Mouse (Mus musculus) neural tube, embryonic 14.5 days (tissue): ENCODE results near the gene Ncoa7. TPM values are rescaled to one million over a fixed set of nuclear protein-coding genes. Genes with fewer than 3 reads are reported as not detected.
A peak's percentile ranks its signal among the peaks of the same experiment; 100 is the strongest.
"Not testable (repeated sequence)": the region's sequence is repeated elsewhere in the genome, so short reads cannot be mapped to it uniquely, and the experiment has no call there.

Experiments used
- ATAC-seq: fragments of 200-750 bp; cut with Nextera tagmentation; 2 replicates; pipeline ENCODE4 v1.8.0; 2017; ENCODE audit warnings: low read depth, mild to moderate bottlenecking, moderate TSS enrichment, moderate library complexity
- H3K27ac ChIP-seq: fragments of 300-500 bp; sonication (generic); 2 replicates; pipeline ENCODE4 v1.5.1; 2014; ENCODE audit warnings: low read depth, mild to moderate bottlenecking, control low read depth, low read length, moderate library complexity, mixed read lengths
- H3K27me3 ChIP-seq: fragments of 300-500 bp; sonication (generic); 2 replicates; pipeline ENCODE4 v1.6.1; 2014; ENCODE audit warnings: low read length; ENCODE audit not compliant: control insufficient read depth, insufficient read depth
- H3K36me3 ChIP-seq: fragments of 300-500 bp; sonication (generic); 2 replicates; pipeline ENCODE4 v1.6.1; 2014; ENCODE audit warnings: low read length, mixed read lengths; ENCODE audit not compliant: control insufficient read depth, insufficient read depth
- H3K4me1 ChIP-seq: fragments of 300-500 bp; sonication (generic); 2 replicates; pipeline ENCODE4 v1.6.1; 2014; ENCODE audit warnings: low read length; ENCODE audit not compliant: control insufficient read depth, insufficient read depth
- H3K4me2 ChIP-seq: fragments of 300-500 bp; sonication (generic); 2 replicates; pipeline ENCODE4 v1.6.1; 2014; ENCODE audit warnings: mild to moderate bottlenecking, low read depth, low read length, control low read depth
- H3K4me3 ChIP-seq: fragments of 300-500 bp; sonication (generic); 2 replicates; pipeline ENCODE4 v1.5.1; 2014; ENCODE audit warnings: low read depth, low read length, control low read depth, mixed read lengths
- H3K9ac ChIP-seq: fragments of 300-500 bp; sonication (generic); replicated peaks from 2 replicates; pipeline ENCODE4 v1.6.1; 2014; ENCODE audit warnings: low read depth, mild to moderate bottlenecking, control low read depth, low read length, mixed read lengths
- H3K9me3 ChIP-seq: fragments of 300-500 bp; sonication (generic); 2 replicates; pipeline ENCODE4 v1.6.1; 2016; ENCODE audit warnings: low read length; ENCODE audit not compliant: control insufficient read depth
- WGBS: fragments of 180-500 bp; shearing (Covaris S2); extraction: QIAGEN DNeasy Blood & Tissue Kit; methylation state at CpG from one replicate; pipeline ENCODE4 v1.1.7; 2014; 5-methylcytosine and 5-hydroxymethylcytosine counted together
- polyA plus RNA-seq: library from polyadenylated mRNA; unstranded; fragments of >200 nt; fragmentation: Nextera tagmentation; extraction: Ambion mirVana; gene quantifications from 2 replicates; pipeline ENCODE4 v1.2.1, GENCODE M21; 2014

Gene Ncoa7
- polyA plus RNA-seq, 1 experiment from 2014 or later: 25.8 TPM

- no peaks in the 10 kb centered on the region for H3K9me3 ChIP-seq
- ATAC-seq: no peak
Observed at GRCm38 (mm10) chr10:30629977-30630376, 173.1 kb downstream of the Ncoa7 start.

GRCm38 (mm10) chr10:30629513-30629912 is 173.6 kb downstream of the Ncoa7 start, which contains the start of gene Hint3:
Gene Hint3 (minus strand): TSS chr10:30629632.
- H3K27ac ChIP-seq: no peak within 1 kb of the TSS
- H3K4me1 ChIP-seq: no peaks in the 10 kb centered on the region
- H3K4me3 ChIP-seq: no peak within 1 kb of the TSS
- H3K36me3 ChIP-seq: no peaks in the 10 kb centered on the region
- 90% methylated on average over 3 of the region's 3 CpGs for WGBS
- H3K9ac ChIP-seq: no peak within 1 kb of the TSS
- ATAC-seq: no peak
- H3K9me3 ChIP-seq: no peaks in the 10 kb centered on the region
- no peak within 1 kb of the TSS for H3K4me2 ChIP-seq
- no peaks in the 10 kb centered on the region for H3K27me3 ChIP-seq

More at GRCm38 (mm10) chr10:30629977-30630376, 173.1 kb downstream of the Ncoa7 start:
- Histone ChIP-seq H3K9ac (no peak overlapping the region), H3K27me3 (no peaks in the 10 kb centered on the region), H3K4me1 (no peaks in the 10 kb centered on the region), H3K4me3 (no peak overlapping the region), H3K27ac (no peak overlapping the region), H3K36me3 (no peaks in the 10 kb centered on the region), H3K4me2 (no peak overlapping the region)

- H3K4me3 ChIP-seq, H3K36me3 ChIP-seq, H3K9ac ChIP-seq, H3K9me3 ChIP-seq, H3K4me1 ChIP-seq, ATAC-seq, H3K4me2 ChIP-seq, H3K27me3 ChIP-seq, H3K27ac ChIP-seq: not testable (repeated sequence)
- WGBS: 93% methylated on average over 11 of the region's 11 CpGs
Observed at GRCm38 (mm10) chr10:30628444-30628843, 174.7 kb downstream of the Ncoa7 start.

GRCm38 (mm10) chr10:30627548-30627947 is 175.6 kb downstream of the Ncoa7 start:
- Histone ChIP-seq H3K4me3 (no peak overlapping the region), H3K9ac (no peak overlapping the region), H3K9me3 (no peaks in the 10 kb centered on the region), H3K4me1 (no peaks in the 10 kb centered on the region), H3K27ac (no peak overlapping the region), H3K4me2 (no peak overlapping the region), H3K27me3 (no peaks in the 10 kb centered on the region), H3K36me3 (no peaks in the 10 kb centered on the region)
- WGBS: 32% methylated on average over 1 of the region's 1 CpGs
- no peak for ATAC-seq

GRCm38 (mm10) chr10:30624161-30625019 is 178.7 kb downstream of the Ncoa7 start:
- 65% methylated on average over 5 of the region's 5 CpGs for WGBS
- ATAC-seq: peak; percentile 64; the same call in 1 of the 2 replicates

GRCm38 (mm10) chr10:30622928-30623327 is 180.2 kb downstream of the Ncoa7 start:
- H3K9me3 ChIP-seq: no peaks in the 10 kb centered on the region
- H3K27ac ChIP-seq: no peak overlapping the region
- no peak overlapping the region for H3K4me2 ChIP-seq
- H3K9ac ChIP-seq: no peak overlapping the region
- no peaks in the 10 kb centered on the region for H3K36me3 ChIP-seq
- ATAC-seq: no peak
- no peaks in the 10 kb centered on the region for H3K4me1 ChIP-seq
- no peaks in the 10 kb centered on the region for H3K27me3 ChIP-seq
- no peak overlapping the region for H3K4me3 ChIP-seq

More at GRCm38 (mm10) chr10:30624161-30625019, 178.7 kb downstream of the Ncoa7 start:
- Histone ChIP-seq H3K4me2 (no peak overlapping the region), H3K9me3 (no peaks in the 10 kb centered on the region), H3K9ac (no peak overlapping the region), H3K4me1 (no peaks in the 10 kb centered on the region), H3K36me3 (no peaks in the 10 kb centered on the region), H3K27me3 (no peaks in the 10 kb centered on the region), H3K4me3 (no peak overlapping the region), H3K27ac (no peak overlapping the region)

GRCm38 (mm10) chr10:30618918-30619210 is 184.3 kb downstream of the Ncoa7 start:
- Histone ChIP-seq H3K27me3 (no peaks in the 10 kb centered on the region), H3K4me1 (no peaks in the 10 kb centered on the region), H3K9ac (no peak overlapping the region), H3K36me3 (no peaks in the 10 kb centered on the region), H3K9me3 (no peaks in the 10 kb centered on the region), H3K4me3 (peak overlapping the region; percentile 47), H3K4me2 (peak overlapping the region; percentile 42), H3K27ac (peak overlapping the region; percentile 80; the same call in 1 of the 2 replicates)
- no peak for ATAC-seq
- 38% methylated on average over 3 of the region's 3 CpGs for WGBS

GRCm38 (mm10) chr10:30618091-30618917 is 184.8 kb downstream of the Ncoa7 start:
- peak; percentile 100 for ATAC-seq

GRCm38 (mm10) chr10:30613039-30613438 is 190.1 kb downstream of the Ncoa7 start:
- H3K4me1 ChIP-seq: no peaks in the 10 kb centered on the region
- 88% methylated on average over 4 of the region's 4 CpGs for WGBS
- H3K27ac ChIP-seq: no peak overlapping the region
- H3K36me3 ChIP-seq: 0 out of 2 replicates have a peak, but pooled peaks cover 6% of the 10 kb centered on the region
- no peaks in the 10 kb centered on the region for H3K27me3 ChIP-seq
- H3K9me3 ChIP-seq: no peaks in the 10 kb centered on the region
- H3K4me2 ChIP-seq: no peak overlapping the region
- no peak overlapping the region for H3K4me3 ChIP-seq
- ATAC-seq: no peak
- no peak overlapping the region for H3K9ac ChIP-seq

More at GRCm38 (mm10) chr10:30618091-30618917, 184.8 kb downstream of the Ncoa7 start:
- H3K27me3 ChIP-seq: no peaks in the 10 kb centered on the region
- H3K4me2 ChIP-seq: peak overlapping the region; percentile 42
- no peaks in the 10 kb centered on the region for H3K4me1 ChIP-seq
- H3K9ac ChIP-seq: peak overlapping the region; percentile 51
- no peaks in the 10 kb centered on the region for H3K36me3 ChIP-seq
- H3K27ac ChIP-seq: peak overlapping the region; percentile 80
- no peaks in the 10 kb centered on the region for H3K9me3 ChIP-seq
- H3K4me3 ChIP-seq: peak overlapping the region; percentile 47
- 2% methylated on average over 49 of the region's 49 CpGs for WGBS
